Mouse (Mus musculus) MEL (cell line): ENCODE data around the gene Bnc1. TPM values are rescaled to one million over a fixed set of nuclear protein-coding genes. Genes with fewer than 3 reads are reported as not detected.

Experiments used
- DNase-seq: peaks from one replicate; pipeline ENCODE4 v3.0.0; 2011; ENCODE audit warnings: low read depth, low spot score
- H3K27ac ChIP-seq: 2 replicates; pipeline ENCODE4 v1.5.1; 2012; ENCODE audit warnings: low read depth, mild to moderate bottlenecking, control low read depth, low read length, moderate library complexity; ENCODE audit not compliant: control insufficient read depth
- H3K27me3 ChIP-seq, 2 experiments: fragments of 150-350 bp in 1 of 2; sonication (generic) in 1 of 2; 2 replicates each; pipeline ENCODE4 v1.6.1; 2012; ENCODE audit warnings: low read length in 2 of 2, mild to moderate bottlenecking in 2 of 2, improper control_type of control experiment in 1 of 2, moderate library complexity in 1 of 2; ENCODE audit not compliant: insufficient read depth in 2 of 2, control insufficient read depth in 1 of 2
- H3K36me3 ChIP-seq, 2 experiments: 2 replicates each; pipeline ENCODE4 v1.6.1; 2012 to 2014; ENCODE audit warnings: low read length in 2 of 2, improper control_type of control experiment in 1 of 2, inconsistent platforms in 1 of 2, mild to moderate bottlenecking in 1 of 2; ENCODE audit not compliant: insufficient read depth in 2 of 2, control insufficient read depth in 1 of 2
- H3K4me1 ChIP-seq, 2 experiments: fragments of 150-350 bp in 1 of 2; sonication (generic) in 1 of 2; 2 replicates each; pipeline ENCODE4 v1.6.1; 2012; ENCODE audit warnings: low read length in 2 of 2, improper control_type of control experiment in 1 of 2, mild to moderate bottlenecking in 1 of 2; ENCODE audit not compliant: insufficient read depth in 2 of 2, control insufficient read depth in 1 of 2
- H3K4me3 ChIP-seq, 2 experiments: fragments of 150-350 bp in 1 of 2; sonication (generic) in 1 of 2; 2 replicates each; pipeline ENCODE4 v1.5.1; 2012; ENCODE audit warnings: low read depth in 2 of 2, low read length in 2 of 2, mild to moderate bottlenecking in 2 of 2, moderate library complexity in 2 of 2, control low read depth in 1 of 2, improper control_type of control experiment in 1 of 2; ENCODE audit not compliant: control insufficient read depth in 1 of 2, insufficient read depth in 1 of 2
- H3K79me2 ChIP-seq: 2 replicates; pipeline ENCODE4 v1.6.1; 2012; ENCODE audit warnings: mild to moderate bottlenecking, low read length, moderate library complexity; ENCODE audit not compliant: control insufficient read depth, poor library complexity, insufficient read depth
- H3K9ac ChIP-seq: 2 replicates; pipeline ENCODE4 v1.6.1; 2012; ENCODE audit warnings: low read depth, mild to moderate bottlenecking, control low read depth, low read length, moderate library complexity; ENCODE audit not compliant: control insufficient read depth, poor library complexity, severe bottlenecking
- H3K9me3 ChIP-seq: fragments of 150-350 bp; sonication (generic); replicated peaks from 2 replicates; pipeline ENCODE4 v1.6.1; 2012; ENCODE audit warnings: mild to moderate bottlenecking, low read length, improper control_type of control experiment, moderate library complexity; ENCODE audit not compliant: insufficient read depth
- BHLHE40 ChIP-seq: IDR thresholded peaks from 2 replicates; pipeline ENCODE4 v1.6.1; 2012; ENCODE audit warnings: low read depth, mild to moderate bottlenecking, inconsistent platforms, low read length, improper control_type of control experiment, borderline replicate concordance
- CHD1 ChIP-seq: IDR thresholded peaks from 2 replicates; pipeline ENCODE4 v1.6.1; 2012; ENCODE audit warnings: low read depth, mild to moderate bottlenecking, inconsistent platforms, low read length, improper control_type of control experiment
- CHD2 ChIP-seq: IDR thresholded peaks from 2 replicates; pipeline ENCODE4 v1.6.1; 2011; ENCODE audit warnings: low read length, improper control_type of control experiment
- CTCF ChIP-seq, 3 experiments: IDR thresholded peaks in 2 of 3; conservative IDR thresholded peaks in 1 of 3; 2 replicates each; pipeline ENCODE4 v1.5.1; 2011 to 2012; ENCODE audit warnings: low read length in 3 of 3, low read depth in 2 of 3, mild to moderate bottlenecking in 2 of 3, improper control_type of control experiment in 1 of 3, inconsistent platforms in 1 of 3, mixed read lengths in 1 of 3, moderate library complexity in 1 of 3; ENCODE audit not compliant: control insufficient read depth in 1 of 3, insufficient read depth in 1 of 3, poor library complexity in 1 of 3, severe bottlenecking in 1 of 3
- E2F4 ChIP-seq: IDR thresholded peaks from 2 replicates; pipeline ENCODE4 v1.6.1; 2011; ENCODE audit warnings: low read depth, low read length, improper control_type of control experiment, borderline replicate concordance
- ELF1 ChIP-seq: IDR thresholded peaks from 2 replicates; pipeline ENCODE4 v1.6.1; 2014; ENCODE audit warnings: low read depth, mild to moderate bottlenecking, inconsistent platforms, low read length, improper control_type of control experiment, moderate library complexity
- GATA1 ChIP-seq: IDR thresholded peaks from 2 replicates; pipeline ENCODE4 v1.6.1; 2011; ENCODE audit warnings: low read depth, low read length, improper control_type of control experiment
- HCFC1 ChIP-seq: IDR thresholded peaks from 2 replicates; pipeline ENCODE4 v1.6.1; 2012; ENCODE audit warnings: low read depth, mild to moderate bottlenecking, inconsistent platforms, low read length, improper control_type of control experiment, moderate library complexity
- JUND ChIP-seq: IDR thresholded peaks from 2 replicates; pipeline ENCODE4 v1.6.1; 2011; ENCODE audit warnings: low read depth, mild to moderate bottlenecking, improper control_type of control experiment, low read length
- KAT2A ChIP-seq: conservative IDR thresholded peaks from 2 replicates; pipeline ENCODE4 v1.6.1; 2012; ENCODE audit warnings: low read depth, low read length, improper control_type of control experiment, inconsistent platforms
- MAFK ChIP-seq: IDR thresholded peaks from 2 replicates; pipeline ENCODE4 v1.6.1; 2011; ENCODE audit warnings: low read depth, mild to moderate bottlenecking, low read length, improper control_type of control experiment, borderline replicate concordance
- MYB ChIP-seq: IDR thresholded peaks from 2 replicates; pipeline ENCODE4 v1.6.1; 2011; ENCODE audit warnings: mild to moderate bottlenecking, low read depth, low read length, improper control_type of control experiment
- NELFE ChIP-seq: IDR thresholded peaks from 2 replicates; pipeline ENCODE4 v1.6.1; 2011; ENCODE audit warnings: low read depth, low read length, improper control_type of control experiment
- POLR2AphosphoS2 ChIP-seq: IDR thresholded peaks from 2 replicates; pipeline ENCODE4 v1.6.1; 2011; ENCODE audit warnings: low read length, improper control_type of control experiment
- POLR2AphosphoS5 ChIP-seq: IDR thresholded peaks from 2 replicates; pipeline ENCODE4 v1.6.1; 2012; ENCODE audit warnings: low read depth, borderline replicate concordance, mild to moderate bottlenecking, inconsistent platforms, low read length, moderate library complexity, mixed read lengths
- RAD21 ChIP-seq: IDR thresholded peaks from 2 replicates; pipeline ENCODE4 v1.6.1; 2011; ENCODE audit warnings: mild to moderate bottlenecking, low read depth, low read length, improper control_type of control experiment
- RCOR1 ChIP-seq: IDR thresholded peaks from 2 replicates; pipeline ENCODE4 v1.6.1; 2012; ENCODE audit warnings: low read depth, mild to moderate bottlenecking, inconsistent platforms, low read length, improper control_type of control experiment
- SIN3A ChIP-seq: IDR thresholded peaks from 2 replicates; pipeline ENCODE4 v1.6.1; 2012; ENCODE audit warnings: low read length, improper control_type of control experiment, inconsistent platforms
- SMC3 ChIP-seq: IDR thresholded peaks from 2 replicates; pipeline ENCODE4 v1.6.1; 2011; ENCODE audit warnings: low read depth, low read length, improper control_type of control experiment
- TAL1 ChIP-seq: IDR thresholded peaks from 2 replicates; pipeline ENCODE4 v1.6.1; 2012; ENCODE audit warnings: mild to moderate bottlenecking, inconsistent platforms, low read length, moderate library complexity, mixed read lengths
- TBP ChIP-seq: IDR thresholded peaks from 2 replicates; pipeline ENCODE4 v1.8.0; 2011; ENCODE audit warnings: low read depth, low read length, improper control_type of control experiment
- TCF12 ChIP-seq: IDR thresholded peaks from 2 replicates; pipeline ENCODE4 v1.6.1; 2014; ENCODE audit warnings: low read depth, mild to moderate bottlenecking, inconsistent platforms, low read length, improper control_type of control experiment, moderate library complexity
- USF2 ChIP-seq, 2 experiments: IDR thresholded peaks; 2 replicates each; pipeline ENCODE4 v1.6.1; 2011 to 2012; ENCODE audit warnings: improper control_type of control experiment in 2 of 2, low read length in 2 of 2, borderline replicate concordance in 1 of 2, inconsistent platforms in 1 of 2, low read depth in 1 of 2, mild to moderate bottlenecking in 1 of 2; ENCODE audit not compliant: insufficient read depth in 1 of 2
- ZNF384 ChIP-seq: IDR thresholded peaks from 2 replicates; pipeline ENCODE4 v1.6.1; 2012; ENCODE audit warnings: low read depth, mild to moderate bottlenecking, inconsistent platforms, low read length, improper control_type of control experiment
- polyA plus RNA-seq, 2 experiments: library from polyadenylated mRNA; stranded (reverse) in 1 of 2; unstranded in 1 of 2; fragments of >175 nt in 1 of 2; fragments of >200 nt in 1 of 2; gene quantifications; 2 replicates each; pipeline versions ENCODE4 v1.2.1 to v1.2.4; 2012; ENCODE audit warnings: low replicate concordance in 2 of 2, low read depth in 1 of 2; ENCODE audit not compliant: insufficient read length in 2 of 2, insufficient read depth in 1 of 2, missing spikeins in 1 of 2
- total RNA-seq: library from RNA; depleted of rRNA; stranded (reverse); fragments of 300-350 nt; gene quantifications from 2 replicates; pipeline ENCODE4 v1.2.3, GENCODE M21; 2012

Gene Bnc1
- total and polyA plus RNA-seq, 3 experiments: not detected

- no peak for DNase-seq
- Histone ChIP-seq H3K36me3 (no peaks in the 10 kb centered on the region), H3K9ac (no peak overlapping the region), H3K27ac (no peak overlapping the region), H3K4me1 (no peaks in the 10 kb centered on the region), H3K9me3 (no peaks in the 10 kb centered on the region), H3K27me3 (no peaks in the 10 kb centered on the region; a peak in 1 of 4 replicates), H3K4me3 (no peak overlapping the region), H3K79me2 (no peaks in the 10 kb centered on the region)
- TF ChIP-seq POLR2AphosphoS2 (no peak), HCFC1 (no peak), NELFE (no peak), JUND (no peak), E2F4 (no peak), CTCF (IDR thresholded peaks at IDR 0.05 in 2 of 3, conservative IDR thresholded peaks at IDR 0.05 in 1 of 3; ENCODE audit: control insufficient read depth in 1 of 3, insufficient read depth in 1 of 3, low read depth in 2 of 3, low read length in 3 of 3, poor library complexity in 1 of 3, severe bottlenecking in 1 of 3) (no peak), TAL1 (no peak; the same call in 1 of the 2 replicates), POLR2AphosphoS5 (no peak), ZNF384 (no peak), BHLHE40 (no peak), RAD21 (no peak), TBP (no peak), TCF12 (no peak), MAFK (no peak)
These were observed 18.2 kb downstream of the Bnc1 start for GRCm38 (mm10) chr7:81973939-81974338.

- no peaks in the 10 kb centered on the region for H3K4me1 ChIP-seq
- no peak for DNase-seq
- H3K4me3 ChIP-seq: no peak overlapping the region
- no peaks in the 10 kb centered on the region for H3K79me2 ChIP-seq
- no peak for TF ChIP-seq NELFE
- TF ChIP-seq JUND: no peak
- TF ChIP-seq CHD2: no peak
- TF ChIP-seq ELF1: no peak
- TF ChIP-seq POLR2AphosphoS2: no peak
- TF ChIP-seq MYB: no peak
- TF ChIP-seq HCFC1: no peak
- no peak for TF ChIP-seq USF2 (IDR thresholded peaks at IDR 0.05; ENCODE audit: borderline replicate concordance in 1 of 2, insufficient read depth in 1 of 2, low read depth in 1 of 2, low read length in 2 of 2)
- no peak for TF ChIP-seq SMC3
- TF ChIP-seq GATA1: no peak
- no peak for TF ChIP-seq TCF12
- TF ChIP-seq BHLHE40: no peak
- no peak for TF ChIP-seq POLR2AphosphoS5
- no peak for TF ChIP-seq RAD21
- TF ChIP-seq SIN3A: no peak
- TF ChIP-seq CHD1: no peak
- no peak for TF ChIP-seq KAT2A
- TF ChIP-seq TBP: no peak
- TF ChIP-seq RCOR1: no peak
- no peak overlapping the region for H3K27ac ChIP-seq
- H3K9ac ChIP-seq: no peak overlapping the region
- no peaks in the 10 kb centered on the region; a peak in 1 of 4 replicates for H3K27me3 ChIP-seq
- H3K9me3 ChIP-seq: no peaks in the 10 kb centered on the region
- H3K36me3 ChIP-seq: no peaks in the 10 kb centered on the region
These were observed 18.8 kb downstream of the Bnc1 start for GRCm38 (mm10) chr7:81973339-81973738.
